Mouse (Mus musculus) intestine, embryonic 16.5 days (tissue): ENCODE data around the gene Fam243. TPM values are rescaled to one million over a fixed set of nuclear protein-coding genes. Genes with fewer than 3 reads are reported as not detected.

ENCODE experiments used
- ATAC-seq: fragments of 200-750 bp; cut with Nextera tagmentation; 2 replicates; pipeline ENCODE4 v1.8.0; 2017; ENCODE audit warnings: moderate TSS enrichment, moderate library complexity
- H3K27ac ChIP-seq: fragments of 300-500 bp; sonication (generic); 2 replicates; pipeline ENCODE4 v1.5.1; 2014; ENCODE audit warnings: mild to moderate bottlenecking, low read length
- H3K27me3 ChIP-seq: fragments of 300-500 bp; sonication (generic); replicated peaks from 2 replicates; pipeline ENCODE4 v1.6.1; 2014; ENCODE audit warnings: low read length, control low read depth, mixed read lengths; ENCODE audit not compliant: control insufficient read depth, insufficient read depth
- H3K36me3 ChIP-seq: fragments of 300-500 bp; sonication (generic); 2 replicates; pipeline ENCODE4 v1.6.1; 2014; ENCODE audit warnings: low read length, control low read depth; ENCODE audit not compliant: control insufficient read depth, insufficient read depth
- H3K4me1 ChIP-seq: fragments of 300-500 bp; sonication (generic); 2 replicates; pipeline ENCODE4 v1.6.1; 2014; ENCODE audit warnings: low read length, control low read depth, mixed read lengths; ENCODE audit not compliant: control insufficient read depth, insufficient read depth
- H3K4me2 ChIP-seq: fragments of 300-500 bp; sonication (generic); 2 replicates; pipeline ENCODE4 v1.6.1; 2014; ENCODE audit warnings: low read depth, low read length, control low read depth
- H3K4me3 ChIP-seq: fragments of 300-500 bp; sonication (generic); 2 replicates; pipeline ENCODE4 v1.5.1; 2014; ENCODE audit warnings: mild to moderate bottlenecking, low read length
- H3K9ac ChIP-seq: fragments of 300-500 bp; sonication (generic); 2 replicates; pipeline ENCODE4 v1.6.1; 2014; ENCODE audit warnings: low read depth, low read length
- H3K9me3 ChIP-seq: fragments of 300-500 bp; sonication (generic); 2 replicates; pipeline ENCODE4 v1.6.1; 2016; ENCODE audit warnings: low read length, control low read depth; ENCODE audit not compliant: control insufficient read depth
- WGBS: fragments of 180-500 bp; shearing (Covaris S2); extraction: QIAGEN DNeasy Blood & Tissue Kit; methylation state at CpG from one replicate; pipeline ENCODE4 v1.1.7; 2014; 5-methylcytosine and 5-hydroxymethylcytosine counted together
- polyA plus RNA-seq: library from polyadenylated mRNA; unstranded; fragments of >200 nt; fragmentation: Nextera tagmentation; extraction: Ambion mirVana; gene quantifications from 2 replicates; pipeline ENCODE4 v1.2.1, GENCODE M21; 2015

Fam243 gene
- polyA plus RNA-seq, 1 experiment from 2014 or later: not detected

DNA sequence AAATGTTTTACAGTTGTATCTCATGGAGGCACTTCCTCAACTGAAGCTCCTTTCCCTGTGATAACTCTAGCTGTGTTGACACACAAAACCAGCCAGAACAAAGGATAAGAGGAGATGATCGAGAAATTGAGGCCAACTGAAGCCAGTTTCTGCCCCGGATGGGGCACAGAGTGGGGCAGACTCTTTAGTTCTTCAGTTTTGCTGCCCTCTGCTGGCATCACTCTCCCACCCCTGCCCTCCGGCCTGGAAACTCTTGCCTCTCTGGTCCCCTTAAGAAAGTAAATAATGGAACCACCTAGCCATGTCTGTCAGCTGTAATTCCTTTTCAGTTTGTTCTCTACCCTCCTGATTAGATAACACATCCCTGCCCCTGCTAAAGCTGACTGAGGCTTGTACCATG lies 13.3 kb downstream of the Fam243 start:
- WGBS: 79% methylated on average over 3 of the region's 3 CpGs
- Histone ChIP-seq H3K27ac (no peak overlapping the region), H3K36me3 (no peaks in the 10 kb centered on the region), H3K4me1 (peaks cover under 1% of the 10 kb centered on the region; the same call in 1 of the 2 replicates), H3K27me3 (no peaks in the 10 kb centered on the region), H3K4me3 (no peak overlapping the region), H3K9me3 (no peaks in the 10 kb centered on the region), H3K4me2 (no peak overlapping the region), H3K9ac (no peak overlapping the region)
- no peak for ATAC-seq

GRCm38 (mm10) chr16:92305519-92305918 lies 15.7 kb downstream of the Fam243 start:
- 96% methylated on average over 2 of the region's 2 CpGs for WGBS
- Histone ChIP-seq H3K4me1 (peaks cover 15% of the 10 kb centered on the region), H3K9me3 (no peaks in the 10 kb centered on the region), H3K9ac (no peak overlapping the region), H3K27me3 (no peaks in the 10 kb centered on the region), H3K4me3 (no peak overlapping the region), H3K36me3 (no peaks in the 10 kb centered on the region), H3K4me2 (no peak overlapping the region), H3K27ac (no peak overlapping the region)
- no peak for ATAC-seq

DNA sequence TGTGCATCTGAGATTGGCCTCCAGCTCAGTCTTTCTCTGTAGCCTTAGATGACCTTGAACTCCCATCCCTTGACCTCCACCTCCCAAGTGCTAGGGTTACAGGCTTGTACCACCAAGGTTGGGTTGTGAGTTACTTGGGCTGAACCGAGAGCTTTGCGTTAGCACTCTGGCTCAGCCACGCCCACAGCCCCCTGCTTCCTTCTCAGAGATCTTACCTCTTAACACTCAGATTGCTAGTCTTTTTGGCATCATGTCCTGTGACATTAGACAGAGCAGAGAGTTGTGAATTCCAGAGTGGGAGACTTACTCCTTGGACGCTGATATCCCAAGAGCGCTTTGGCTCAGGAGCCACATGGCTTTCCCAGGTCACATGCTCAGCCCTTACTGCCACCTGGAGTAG lies 18.7 kb downstream of the Fam243 start:
- H3K27ac ChIP-seq: no peak overlapping the region
- 55% methylated on average over 5 of the region's 5 CpGs for WGBS
- H3K4me1 ChIP-seq: peaks cover 18% of the 10 kb centered on the region
- H3K4me2 ChIP-seq: peak overlapping the region; percentile 78
- no peaks in the 10 kb centered on the region for H3K9me3 ChIP-seq
- no peaks in the 10 kb centered on the region for H3K36me3 ChIP-seq
- no peak overlapping the region; the same call in 1 of the 2 replicates for H3K9ac ChIP-seq
- ATAC-seq: no peak
- H3K27me3 ChIP-seq: no peaks in the 10 kb centered on the region
- no peak overlapping the region for H3K4me3 ChIP-seq

- Histone ChIP-seq H3K27ac (0 out of 2 replicates have a peak overlapping the region, but pooled peaks have one; percentile 14), H3K4me3 (peak overlapping the region; percentile 73), H3K4me2 (peak overlapping the region; percentile 78), H3K27me3 (no peaks in the 10 kb centered on the region), H3K9ac (peak overlapping the region; percentile 86), H3K4me1 (peaks cover 18% of the 10 kb centered on the region), H3K9me3 (no peaks in the 10 kb centered on the region), H3K36me3 (no peaks in the 10 kb centered on the region)
- WGBS: 27% methylated on average over 5 of the region's 5 CpGs
- no peak for ATAC-seq
Measured at GRCm38 (mm10) chr16:92301989-92302388, 19.3 kb downstream of the Fam243 start.

DNA sequence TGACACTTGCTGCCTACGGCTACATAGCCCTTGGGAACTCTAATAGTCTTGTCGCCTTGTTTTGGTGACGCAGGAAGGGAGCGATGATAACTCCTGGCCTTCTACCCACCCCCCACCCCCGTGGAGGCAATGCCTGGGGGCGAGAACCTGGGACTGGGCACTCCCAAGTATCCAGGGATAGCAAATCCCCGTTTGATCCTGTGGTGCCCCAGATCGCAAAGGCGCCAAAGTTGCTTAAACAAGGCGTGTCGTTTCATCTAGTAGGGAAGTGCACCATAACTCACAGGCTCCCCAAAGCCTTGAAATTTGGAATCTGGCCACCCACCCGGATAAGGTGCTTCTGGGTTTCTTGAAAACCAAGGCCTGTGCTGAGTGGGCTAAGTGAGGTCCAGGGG lies 19.8 kb downstream of the Fam243 start:
- Histone ChIP-seq H3K4me2 (peak overlapping the region; percentile 78), H3K4me3 (peak overlapping the region; percentile 73), H3K4me1 (peaks cover 18% of the 10 kb centered on the region), H3K9ac (peak overlapping the region; percentile 86), H3K27me3 (no peaks in the 10 kb centered on the region), H3K9me3 (no peaks in the 10 kb centered on the region), H3K36me3 (no peaks in the 10 kb centered on the region), H3K27ac (peak overlapping the region; percentile 58; the same call in 1 of the 2 replicates)
- peak; percentile 71 for ATAC-seq
- 0% methylated on average over 12 of the region's 12 CpGs for WGBS

- peak; percentile 94 for ATAC-seq
- H3K4me2 ChIP-seq: peak within 1 kb of the TSS; percentile 78
- peak within 1 kb of the TSS; percentile 73 for H3K4me3 ChIP-seq
- WGBS: 8% methylated on average over 32 of the region's 32 CpGs
- H3K9me3 ChIP-seq: no peaks in the 10 kb centered on the region
- H3K27me3 ChIP-seq: no peaks in the 10 kb centered on the region
- peaks cover 18% of the 10 kb centered on the region for H3K4me1 ChIP-seq
- peak within 1 kb of the TSS; percentile 86 for H3K9ac ChIP-seq
- H3K36me3 ChIP-seq: no peaks in the 10 kb centered on the region
- H3K27ac ChIP-seq: peak within 1 kb of the TSS; percentile 58; the same call in 1 of the 2 replicates
Measured at GRCm38 (mm10) chr16:92300649-92301411, 20.4 kb downstream of the Fam243 start, which contains the start of gene Smim11. TSS of gene Smim11 (plus strand) at chr16:92301286.

DNA sequence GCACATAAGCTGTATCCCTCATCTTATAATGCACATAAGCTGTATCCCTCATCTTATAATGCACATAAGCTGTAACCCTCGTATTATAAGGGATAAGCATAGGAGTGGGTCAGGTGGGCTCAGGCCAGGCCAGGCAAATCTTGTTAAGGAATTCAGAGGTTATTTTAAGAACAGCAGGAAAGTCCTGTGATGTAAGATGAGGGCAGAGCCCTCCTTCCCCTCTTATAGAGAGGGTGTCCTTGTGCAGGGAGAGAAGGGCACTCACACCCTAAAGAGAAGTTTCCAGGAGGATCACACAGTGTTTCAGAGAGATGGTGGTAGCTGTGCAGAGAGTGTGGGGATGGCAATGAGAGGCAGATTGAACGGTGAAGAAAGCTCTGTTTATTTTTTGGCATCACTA lies 25.9 kb downstream of the Fam243 start:
- Histone ChIP-seq H3K36me3 (no peaks in the 10 kb centered on the region), H3K9ac (no peak overlapping the region), H3K4me3 (no peak overlapping the region), H3K27me3 (no peaks in the 10 kb centered on the region), H3K4me1 (peaks cover 2% of the 10 kb centered on the region), H3K27ac (no peak overlapping the region), H3K4me2 (no peak overlapping the region), H3K9me3 (no peaks in the 10 kb centered on the region)
- 78% methylated on average over 2 of the region's 2 CpGs for WGBS
- no peak for ATAC-seq

GRCm38 (mm10) chr16:92294267-92294970 lies 26.8 kb downstream of the Fam243 start:
- H3K4me2 ChIP-seq: no peak overlapping the region
- 49% methylated on average over 12 of the region's 12 CpGs for WGBS
- no peak for ATAC-seq

GRCm38 (mm10) chr16:92292101-92292500 lies 29.1 kb downstream of the Fam243 start, which contains the start of gene Kcne2:
TSS of gene Kcne2 (plus strand) at chr16:92292389.
- Histone ChIP-seq H3K9me3 (no peaks in the 10 kb centered on the region), H3K36me3 (no peaks in the 10 kb centered on the region), H3K4me3 (no peak within 1 kb of the TSS), H3K27ac (no peak within 1 kb of the TSS), H3K27me3 (no peaks in the 10 kb centered on the region), H3K4me2 (no peak within 1 kb of the TSS), H3K4me1 (no peaks in the 10 kb centered on the region), H3K9ac (no peak within 1 kb of the TSS)
- 58% methylated on average over 10 of the region's 10 CpGs for WGBS
- no peak for ATAC-seq

More at GRCm38 (mm10) chr16:92294267-92294970, 26.8 kb downstream of the Fam243 start:
- Histone ChIP-seq H3K4me3 (no peak overlapping the region), H3K27me3 (no peaks in the 10 kb centered on the region), H3K9ac (no peak overlapping the region), H3K4me1 (no peaks in the 10 kb centered on the region), H3K9me3 (no peaks in the 10 kb centered on the region), H3K36me3 (no peaks in the 10 kb centered on the region), H3K27ac (no peak overlapping the region)
